Mouse (Mus musculus) cerebellum, adult 9-10 months (tissue): ENCODE measurements around the gene Adcy2.

Source experiments
- DNase-seq: peaks from one replicate; pipeline ENCODE4 v3.0.0; 2022

The Adcy2 gene

DNA sequence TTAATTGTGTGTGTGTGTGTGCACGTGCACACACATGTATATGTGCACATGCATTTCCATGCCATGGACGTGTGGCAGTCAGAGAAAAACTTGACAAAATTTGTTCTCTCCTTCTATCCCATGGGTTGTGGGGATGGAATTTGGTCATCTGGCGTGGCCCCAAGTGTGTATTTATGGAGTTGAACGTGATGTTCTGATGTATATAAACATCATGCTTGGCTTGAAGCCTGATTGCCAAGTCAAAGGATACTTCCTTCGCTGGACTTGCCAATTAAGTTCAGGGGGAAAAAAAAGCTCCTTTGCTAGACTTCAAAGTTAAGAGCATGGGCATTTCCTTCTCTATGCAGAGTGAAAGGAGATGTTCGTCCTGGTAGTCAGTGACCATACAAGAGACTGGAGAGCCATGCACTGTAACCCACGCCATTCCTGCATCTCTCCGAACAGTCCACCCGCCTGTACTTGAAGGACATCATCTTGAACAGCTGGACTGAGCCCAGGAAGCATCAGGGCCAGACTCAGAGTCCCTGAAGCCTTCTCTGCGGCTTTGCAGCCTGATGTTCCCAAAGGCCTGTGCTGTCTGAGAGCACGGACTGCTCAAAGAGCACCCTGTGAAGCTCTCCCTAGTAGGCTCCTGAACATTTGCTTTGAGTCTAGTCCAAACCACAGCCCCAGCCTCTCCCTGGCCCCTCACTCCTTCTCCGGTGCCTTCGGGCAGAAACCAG, 178.3 kb downstream of the Adcy2 start:
- no peak for DNase-seq

DNA sequence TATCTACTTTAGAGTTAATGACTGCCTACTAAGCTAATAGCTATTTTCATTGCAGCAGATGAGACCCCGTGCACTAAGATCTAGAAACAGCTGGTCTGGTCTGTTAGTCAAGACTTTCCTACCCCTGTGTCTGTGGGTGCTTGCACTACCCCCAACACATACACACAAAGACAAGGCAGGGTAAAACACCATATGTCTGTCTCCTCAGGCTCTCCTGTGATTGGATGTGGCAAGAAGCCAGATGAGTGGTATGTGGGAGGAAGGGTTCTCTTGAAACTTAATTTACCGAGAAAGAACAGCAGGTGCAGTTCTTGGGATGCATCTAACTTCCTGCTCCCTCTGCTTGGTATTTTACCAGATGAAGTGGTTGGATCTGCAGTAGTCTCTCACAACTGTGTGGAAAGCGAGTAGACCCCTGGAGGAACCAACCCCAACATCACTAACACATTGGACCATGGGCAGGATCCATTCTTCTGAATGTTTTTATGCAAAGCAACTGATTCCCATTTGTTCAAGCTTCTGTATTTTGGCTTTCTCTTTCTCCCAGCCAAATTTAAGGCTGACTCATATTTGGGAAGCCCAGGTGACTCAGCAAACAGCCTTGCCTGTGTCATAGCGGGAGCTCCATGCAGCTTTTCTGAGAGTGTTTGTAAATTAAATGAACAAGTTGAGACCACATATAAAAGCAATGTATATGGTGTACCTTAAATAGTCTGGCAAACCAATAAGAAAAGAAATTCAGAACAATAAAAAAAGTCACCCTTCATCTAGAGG, 183.4 kb downstream of the Adcy2 start:
- no peak for DNase-seq

DNA sequence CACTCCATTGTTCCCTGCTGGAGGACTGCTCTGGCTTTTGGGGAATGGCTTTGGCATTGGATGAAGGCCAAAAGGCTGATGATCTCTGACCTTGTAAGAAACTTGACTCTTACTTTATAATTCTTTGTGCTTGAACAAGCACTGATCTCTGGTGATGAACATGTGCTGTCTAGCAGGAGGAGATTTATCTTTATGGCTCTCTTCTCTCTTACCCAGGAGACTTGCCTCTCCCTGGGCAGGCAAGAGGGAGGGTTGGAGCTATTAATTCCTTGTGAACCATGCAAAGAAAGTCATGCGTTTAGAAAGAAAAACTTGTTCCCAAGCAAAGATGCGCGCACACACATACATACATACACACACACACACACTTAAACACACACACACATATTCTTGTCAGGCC, 188.2 kb downstream of the Adcy2 start:
- DNase-seq: no peak

DNA sequence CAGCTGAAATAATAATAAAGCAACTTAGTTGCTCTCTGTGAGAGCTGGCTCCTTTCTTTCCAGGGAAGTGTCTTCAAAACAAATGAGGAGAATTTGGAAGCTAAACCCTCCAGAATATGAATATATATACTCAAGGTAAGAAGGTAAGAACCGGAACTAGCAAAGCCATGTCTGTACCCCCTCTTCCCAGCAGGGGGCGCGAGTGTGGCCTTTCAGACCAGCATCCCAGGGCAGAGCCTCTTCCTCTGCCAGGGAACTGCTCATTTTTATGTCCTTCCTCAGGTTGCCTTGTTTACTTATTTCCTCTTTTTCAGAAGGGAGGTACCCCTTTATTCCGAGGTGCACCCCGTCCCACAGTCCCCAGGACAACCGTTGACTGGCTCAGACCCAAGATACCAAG, 199.6 kb downstream of the Adcy2 start:
- no peak for DNase-seq

DNA sequence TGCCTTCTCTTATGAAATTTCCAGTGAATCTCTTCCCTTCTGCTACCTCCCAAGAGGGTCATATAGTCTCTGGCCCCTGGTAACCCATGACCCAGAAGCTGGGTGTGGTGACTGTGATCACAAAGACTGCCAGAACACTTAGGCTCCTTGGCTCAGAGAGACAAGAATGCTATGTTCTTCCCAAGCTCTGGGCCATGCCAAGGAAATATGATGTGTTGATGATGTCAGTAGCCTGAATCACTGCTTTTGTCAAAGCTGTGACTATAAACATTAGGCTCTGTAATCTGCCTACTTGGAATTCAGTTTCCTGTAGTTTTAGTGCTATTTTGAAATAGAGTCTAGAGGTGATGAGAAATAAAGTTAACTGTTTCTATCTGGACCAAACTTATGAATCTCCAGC, 206.1 kb downstream of the Adcy2 start:
- no peak for DNase-seq

DNA sequence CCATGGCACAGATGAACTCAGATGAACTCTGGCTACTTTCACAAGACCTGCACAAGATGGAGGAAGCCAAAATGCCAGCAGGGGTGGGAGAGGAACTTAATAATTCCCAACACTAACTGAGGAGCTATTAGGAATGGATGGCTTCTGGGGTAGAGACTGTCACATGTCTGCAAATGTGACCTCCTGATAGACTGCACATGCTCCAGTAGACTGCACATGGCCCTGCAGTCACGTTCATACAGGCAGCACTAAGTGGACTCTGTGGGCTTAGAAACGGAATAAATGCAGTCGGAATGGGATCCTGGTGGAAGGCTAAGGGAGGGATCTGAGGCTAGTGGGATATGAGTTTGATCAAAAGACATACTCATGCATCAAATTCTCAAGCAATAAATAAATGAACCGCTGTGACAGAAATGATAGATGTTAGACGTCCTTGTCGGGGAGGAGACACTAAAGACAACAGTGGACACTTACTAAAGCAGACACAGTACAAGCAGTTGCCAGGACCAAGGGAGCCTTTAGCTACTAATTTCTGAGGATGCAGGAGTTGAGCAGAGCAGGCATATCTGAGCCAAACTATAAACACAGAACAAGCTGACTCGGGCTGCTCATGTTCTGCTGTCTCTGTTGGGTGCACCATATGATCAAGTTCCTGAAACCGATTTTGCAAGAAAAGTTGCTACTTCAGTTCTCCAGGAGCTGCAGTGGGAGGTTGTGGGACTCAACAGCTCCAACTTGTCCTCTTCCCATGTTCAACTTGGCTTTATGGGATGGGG, 211.9 kb downstream of the Adcy2 start:
- no peak for DNase-seq

DNA sequence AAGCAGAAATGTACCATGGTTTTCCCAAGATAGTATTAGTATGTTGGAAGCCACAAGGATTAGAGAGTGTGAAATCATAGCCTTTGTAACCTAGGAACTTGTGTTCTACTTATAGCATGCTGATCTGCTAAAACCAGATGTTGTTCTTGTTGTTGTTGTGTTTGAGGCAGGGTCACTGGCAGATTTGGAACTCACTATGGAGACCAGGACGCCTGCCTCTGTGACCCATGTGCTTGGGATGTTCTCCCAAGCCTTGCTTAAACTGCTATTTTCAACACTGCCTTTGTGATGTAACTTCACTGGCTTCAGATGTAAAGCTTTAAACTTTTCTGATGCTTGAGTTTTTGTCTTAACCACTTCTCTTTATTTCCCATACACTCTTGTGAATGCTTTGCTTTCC, 216.2 kb downstream of the Adcy2 start:
- no peak for DNase-seq

DNA sequence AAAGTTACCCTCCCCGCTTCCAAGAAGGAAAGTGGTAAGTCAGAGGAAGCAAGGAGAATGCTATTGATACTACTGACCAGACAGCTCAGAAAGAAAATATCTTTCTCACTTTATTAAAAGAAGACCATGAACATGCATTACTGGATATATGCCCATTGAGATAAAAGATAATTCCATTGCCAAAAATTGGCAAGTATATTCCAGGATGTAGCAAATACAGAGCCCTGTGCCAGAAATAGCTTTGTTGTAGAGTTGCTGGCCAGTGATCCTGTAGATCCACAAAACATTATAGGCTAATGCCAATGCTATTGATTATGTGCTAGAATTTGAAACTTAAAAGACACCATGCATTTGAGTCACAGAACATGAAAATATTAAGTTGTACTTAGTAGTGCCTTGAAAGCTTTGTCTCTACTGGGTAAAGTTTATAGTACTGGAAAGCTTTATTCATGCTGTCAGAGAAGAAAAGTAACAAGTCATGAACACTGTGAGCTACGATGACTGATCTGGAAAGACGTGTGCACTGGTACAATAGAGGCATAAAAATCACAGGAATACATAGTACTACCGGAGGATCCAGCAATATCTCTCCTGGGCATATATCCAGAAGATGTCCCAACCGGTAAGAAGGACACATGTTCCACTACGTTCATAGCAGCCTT, 221.2 kb downstream of the Adcy2 start:
- no peak for DNase-seq

DNA sequence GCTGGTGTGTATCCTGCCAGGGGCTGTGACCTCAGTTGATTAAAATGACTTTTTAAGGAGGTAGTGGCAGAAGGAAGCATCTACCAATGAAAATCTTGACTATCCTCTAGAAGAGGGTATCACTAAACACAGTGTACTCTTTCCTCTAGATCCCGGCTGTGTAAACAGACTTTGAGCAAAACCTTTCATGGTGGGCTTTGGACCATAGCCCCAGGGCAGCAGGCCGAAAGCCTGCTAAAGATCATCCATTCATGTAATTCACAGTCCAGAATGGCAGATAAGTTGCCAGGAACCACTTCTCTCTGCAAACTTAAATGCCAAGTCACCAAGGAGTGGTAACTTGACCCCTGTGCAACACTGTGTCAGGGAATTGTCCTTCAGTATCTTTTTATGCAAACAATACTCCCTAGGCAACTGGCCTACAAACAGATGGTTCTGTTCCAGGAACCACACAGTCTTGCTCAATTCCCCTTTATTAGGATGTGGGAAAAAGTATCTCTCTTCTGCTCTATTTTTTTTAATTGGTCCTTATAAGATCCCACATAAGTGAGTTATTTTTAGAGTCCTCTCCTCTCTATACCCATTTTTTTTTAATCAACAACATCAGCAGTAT, 225.6 kb downstream of the Adcy2 start:
- DNase-seq: no peak

DNA sequence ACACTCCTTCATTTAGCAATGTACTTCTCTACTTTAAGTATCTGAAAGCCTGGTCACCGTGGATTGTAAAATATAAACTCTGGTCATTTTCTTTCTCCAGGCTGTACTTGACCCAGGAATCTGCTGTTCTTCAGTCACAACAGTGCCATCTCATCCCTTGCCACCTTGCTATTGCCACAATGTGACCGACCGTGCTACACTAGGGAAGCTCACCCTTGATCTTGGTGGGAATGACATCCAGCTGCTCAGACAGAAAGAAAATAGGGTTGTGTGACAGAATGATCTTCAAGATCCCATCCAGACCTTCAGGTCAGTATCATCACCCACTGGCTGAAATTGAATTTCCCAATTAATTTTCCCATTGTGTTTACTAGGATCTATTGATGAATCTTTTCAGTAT, 230.8 kb downstream of the Adcy2 start:
- DNase-seq: no peak

DNA sequence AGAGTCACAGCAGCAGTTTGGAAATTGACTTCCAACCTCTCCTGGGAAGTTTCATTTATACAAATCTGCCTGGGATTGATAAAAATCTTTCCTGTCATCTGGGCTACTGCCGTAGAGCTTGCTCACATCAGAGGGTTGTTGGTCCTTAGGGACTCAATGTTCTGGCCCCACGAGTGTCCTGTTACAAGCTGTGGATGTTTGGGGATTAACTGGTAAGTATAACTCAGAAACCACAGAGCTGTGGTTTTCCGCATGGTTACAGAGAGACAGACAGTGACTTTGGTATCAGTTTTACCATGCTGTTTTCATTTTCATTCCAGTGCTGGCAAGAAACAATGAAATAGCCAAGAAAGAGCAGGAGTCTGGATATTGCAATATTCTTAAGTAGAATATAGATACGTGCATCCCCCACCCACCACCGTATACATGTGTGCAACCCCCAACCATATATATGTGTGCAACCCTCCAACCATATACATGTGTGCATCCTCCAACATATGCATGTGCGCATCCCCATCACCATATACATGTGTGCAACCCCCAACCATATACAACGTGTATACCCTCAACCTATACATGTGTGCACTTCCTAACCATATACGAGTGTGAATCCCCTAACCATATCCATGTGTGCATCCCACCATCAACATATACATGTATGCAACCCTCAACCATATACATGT, 233.3 kb downstream of the Adcy2 start:
- DNase-seq: no peak

DNA sequence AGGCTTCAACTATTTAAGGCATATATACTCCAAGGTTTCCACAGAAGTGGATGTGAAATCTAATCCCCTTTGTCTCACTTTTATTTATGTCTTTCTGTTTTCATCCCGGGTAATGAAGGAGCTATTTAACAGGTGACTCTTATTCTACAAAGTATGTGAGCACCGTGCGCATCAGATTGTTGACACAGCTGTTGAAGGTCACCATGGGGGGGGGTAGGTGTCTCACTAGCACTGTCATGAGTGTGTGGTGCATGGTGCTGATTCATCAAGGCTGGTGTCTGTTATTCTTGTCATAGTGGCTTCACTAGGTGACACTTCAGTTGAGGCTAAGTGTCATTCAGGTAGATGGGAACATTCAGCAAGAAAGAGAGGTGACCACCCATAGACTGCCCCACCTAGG, 234.7 kb downstream of the Adcy2 start:
- no peak for DNase-seq

DNA sequence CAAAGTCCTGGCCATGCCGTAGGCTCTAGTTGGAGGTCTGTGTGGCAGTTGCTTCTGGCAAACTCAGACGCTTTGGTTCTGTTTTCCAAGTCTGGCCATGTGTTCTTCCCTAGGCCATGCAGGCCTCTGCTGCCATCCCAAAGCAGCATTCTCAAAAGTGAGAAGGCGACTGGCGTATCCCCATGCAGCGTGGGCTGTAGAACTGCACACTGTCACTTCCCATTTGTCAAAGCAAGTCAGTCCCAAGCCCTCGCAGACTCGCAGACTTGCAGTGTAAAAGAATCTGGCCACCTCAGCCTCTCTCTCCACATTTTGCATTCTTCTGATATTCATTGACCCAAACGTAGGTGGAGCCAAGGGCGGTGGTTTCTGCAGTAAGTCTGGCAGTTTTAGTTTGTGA, 249.5 kb downstream of the Adcy2 start:
- no peak for DNase-seq

DNA sequence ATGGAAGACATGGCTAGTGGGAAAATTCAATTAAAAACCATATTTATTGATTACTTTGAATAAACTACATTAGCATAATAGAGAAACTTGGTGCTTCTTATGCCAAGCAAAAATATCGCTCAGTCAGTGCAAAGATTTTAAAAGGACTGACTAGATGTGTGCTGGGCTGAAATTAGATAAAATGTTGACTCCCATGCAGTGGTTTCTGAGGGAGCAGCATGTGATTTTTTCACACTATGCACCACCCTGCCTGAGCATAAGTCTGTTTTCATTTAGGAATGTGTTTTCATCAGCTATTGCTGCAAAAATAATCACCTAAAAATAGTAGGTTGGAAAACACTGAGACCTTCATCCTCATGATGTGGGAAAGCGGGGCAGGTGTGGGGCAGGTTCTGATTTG, 250.0 kb downstream of the Adcy2 start:
- DNase-seq: no peak

DNA sequence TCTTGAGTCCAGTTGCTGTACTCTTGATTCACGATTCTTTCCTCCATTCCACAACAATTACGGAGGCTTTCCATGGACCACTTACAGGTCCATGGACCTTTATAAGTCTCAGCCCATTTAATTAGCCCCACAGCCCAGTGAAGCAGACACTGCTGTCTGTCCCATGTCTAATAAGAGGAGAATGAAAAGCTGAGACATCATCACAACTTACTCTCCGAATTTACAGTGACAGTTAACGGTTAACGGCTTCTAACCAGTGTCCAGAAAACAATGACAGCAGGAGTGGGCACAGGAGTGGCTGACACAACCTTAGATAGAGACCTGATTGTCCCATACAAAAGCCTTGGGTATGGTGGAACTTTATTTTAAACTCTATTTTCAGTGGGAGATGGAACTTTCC, 253.9 kb downstream of the Adcy2 start:
- DNase-seq: no peak

DNA sequence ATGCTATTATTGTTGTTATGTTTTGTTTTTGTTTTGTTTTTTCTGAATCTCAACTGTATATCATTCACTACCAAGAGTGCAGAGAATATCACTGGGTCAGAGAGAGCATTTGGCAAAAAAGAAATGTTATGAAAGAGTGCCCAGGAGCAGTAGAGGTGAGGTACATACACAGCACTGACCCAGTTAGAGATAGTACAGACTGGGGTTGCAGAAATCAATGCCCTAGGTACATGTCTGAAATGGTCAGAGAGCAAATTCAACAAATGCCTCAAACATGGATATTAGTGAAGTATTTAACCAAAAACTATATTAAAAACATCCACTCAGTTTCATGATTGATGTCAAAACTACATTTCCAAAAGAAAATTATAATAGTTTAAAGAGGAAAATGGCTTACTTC, 286.7 kb downstream of the Adcy2 start:
- DNase-seq: no peak

DNA sequence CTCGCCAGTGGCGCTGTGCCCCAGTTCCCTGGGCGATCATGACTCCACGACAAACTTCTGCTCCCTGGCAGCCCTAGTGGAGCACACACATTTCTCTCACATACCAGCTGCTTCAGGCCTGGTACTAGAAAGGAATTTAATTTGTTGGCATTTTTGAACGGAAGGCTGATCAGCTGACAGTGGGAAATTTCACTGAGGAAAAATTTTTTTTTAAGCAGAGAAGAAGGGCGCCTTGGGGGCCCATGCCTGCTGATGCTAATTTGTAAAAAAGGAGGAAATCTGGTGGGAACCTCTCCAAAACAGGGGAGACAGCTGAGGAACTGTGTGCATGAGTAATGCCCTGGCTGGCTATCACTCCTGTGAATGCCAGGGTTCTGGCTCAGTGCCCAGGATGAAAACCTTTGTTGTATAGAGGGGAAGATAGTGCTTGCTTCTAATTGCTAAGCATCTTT, 292.0 kb downstream of the Adcy2 start:
- DNase-seq: peak; percentile 18

DNA sequence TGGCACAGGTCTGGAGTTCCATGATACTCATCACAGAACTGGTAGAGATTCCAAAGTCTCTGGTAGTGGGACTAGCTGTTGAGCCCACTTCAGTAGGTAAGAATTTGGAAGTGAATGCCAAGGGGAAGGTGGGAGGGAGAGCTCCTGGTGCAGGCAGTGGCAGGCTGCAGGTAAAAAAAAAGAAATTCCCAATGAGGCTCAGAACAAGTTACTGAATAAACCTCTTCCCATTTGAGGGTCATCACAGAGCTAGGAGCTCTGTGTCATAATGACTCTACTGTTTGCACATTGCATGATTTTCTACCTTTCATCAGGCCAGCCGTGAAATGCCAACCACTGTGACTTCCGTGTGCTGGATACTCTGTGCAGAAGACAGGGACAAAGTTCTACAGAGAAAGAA, 314.4 kb downstream of the Adcy2 start:
- DNase-seq: no peak

DNA sequence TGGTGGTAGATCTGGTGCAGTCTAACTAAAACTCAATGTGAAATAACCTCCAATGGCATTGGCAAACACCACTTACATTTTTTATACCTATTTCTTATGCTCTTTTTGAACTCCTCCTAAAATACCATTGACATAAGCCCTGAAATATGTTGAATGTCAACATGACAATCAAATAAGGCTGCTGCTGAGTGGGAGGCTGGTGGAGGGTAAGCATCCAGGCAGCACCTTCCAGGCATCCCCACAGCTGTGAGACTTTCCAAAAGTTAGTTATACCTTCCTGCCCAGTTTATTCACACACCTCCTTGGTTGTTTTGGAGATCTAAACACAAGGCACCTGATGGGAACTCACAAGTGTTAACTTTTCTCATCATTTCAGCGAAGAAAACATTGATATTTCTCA, 318.9 kb downstream of the Adcy2 start:
- DNase-seq: no peak

DNA sequence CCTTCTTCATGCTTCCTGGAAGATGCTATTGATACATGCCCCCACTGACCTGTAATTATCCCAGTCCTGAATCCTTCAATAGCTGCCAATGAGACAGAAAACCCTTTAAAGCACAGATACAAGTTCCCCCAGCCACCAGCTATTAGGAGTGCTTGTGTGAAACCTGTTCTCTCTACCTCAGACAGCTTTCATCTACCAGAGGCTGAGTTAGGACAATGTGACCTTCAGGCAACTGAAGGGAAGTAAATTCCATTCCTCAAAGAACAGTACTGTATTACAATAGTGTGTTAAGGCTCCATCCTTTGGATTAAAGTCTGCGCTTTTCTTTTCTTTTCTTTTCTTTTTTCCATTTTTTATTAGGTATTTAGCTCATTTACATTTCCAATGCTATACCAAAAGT, 356.6 kb downstream of the Adcy2 start:
- no peak for DNase-seq

DNA sequence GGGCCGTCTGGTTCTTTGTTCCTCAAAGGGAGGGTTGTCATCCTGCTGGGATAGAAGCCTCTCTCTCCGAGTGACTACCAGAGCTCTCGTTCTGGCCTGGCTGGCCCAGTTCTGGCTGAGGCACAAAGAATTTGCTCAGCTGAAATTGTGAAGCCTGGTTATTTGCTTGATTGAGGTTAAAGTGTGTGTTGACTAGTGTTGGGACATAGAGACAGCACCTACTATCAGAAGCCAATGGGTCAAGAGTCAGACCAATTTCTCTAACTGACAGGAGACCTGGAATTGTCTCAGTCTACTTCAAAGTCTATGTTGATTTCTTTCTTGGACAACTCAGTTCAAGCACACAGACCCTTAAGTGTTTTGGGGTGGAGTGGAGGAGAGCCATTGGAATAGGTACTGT, 372.3 kb downstream of the Adcy2 start:
- DNase-seq: no peak

DNA sequence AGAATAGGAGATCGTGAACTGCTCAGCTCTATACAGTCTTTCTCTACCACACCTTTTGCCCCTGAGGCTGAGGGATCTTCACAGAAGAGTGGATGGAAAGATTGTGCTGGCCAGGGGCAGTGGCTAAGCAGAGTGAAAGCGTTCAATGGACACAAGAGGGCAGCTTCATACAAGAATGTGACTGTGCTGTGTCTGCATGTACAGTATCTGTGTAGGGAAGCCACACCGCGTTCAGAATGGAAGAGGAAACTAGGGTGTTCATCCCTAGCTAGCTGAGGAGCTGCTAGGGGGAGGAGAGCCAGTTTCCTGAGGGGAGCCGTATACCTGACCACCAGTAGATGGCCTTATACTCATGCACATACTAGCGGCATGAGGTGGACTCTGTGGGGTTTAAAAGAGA, 376.5 kb downstream of the Adcy2 start:
- no peak for DNase-seq
